Mouse (Mus musculus) activated CD4-positive, CD25-positive, alpha-beta regulatory T cell, adult 9 weeks (primary cell): ENCODE data around the gene Olfr1555-ps1. TPM values are rescaled to one million over a fixed set of nuclear protein-coding genes. Genes with fewer than 3 reads are reported as not detected.

Experiments
- polyA plus RNA-seq: library from polyadenylated mRNA; unstranded; fragments of 100-300 nt; shearing (Covaris generic); gene quantifications from one replicate; pipeline ENCODE4 v1.2.1, GENCODE M21; 2017

The Olfr1555-ps1 gene
- 0.22 TPM for polyA plus RNA-seq

GRCm38 (mm10) chr19:12170062-12170599 lies at the start of gene Olfr1555-ps1:
Gene Olfr1555-ps1, minus strand, starts transcription at chr19:12170112.

DNA sequence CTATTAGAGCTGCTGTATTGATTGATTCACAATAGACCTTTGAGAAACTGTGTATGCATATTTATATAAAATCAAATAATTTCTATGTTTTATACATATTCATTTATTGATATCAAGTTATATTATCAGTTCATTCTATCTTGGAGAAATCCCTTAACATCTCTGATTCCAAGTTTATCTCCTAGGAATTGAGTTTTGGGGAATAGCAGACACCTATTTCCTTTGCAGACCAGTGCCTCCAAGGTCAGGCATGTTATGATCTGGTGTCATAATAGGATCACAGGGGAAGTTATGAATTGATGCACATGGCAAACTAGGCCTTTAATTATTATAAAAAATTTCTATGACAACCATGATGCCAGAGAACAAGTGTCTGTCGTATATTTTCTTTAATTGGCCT lies 30.4 kb upstream of the Olfr1555-ps1 start, which contains the start of gene Olfr1431:
Olfr1431 (plus strand) TSS at position 301 of the 400 bp plus-strand sequence.

GRCm38 (mm10) chr19:12123103-12123502 lies 46.8 kb downstream of the Olfr1555-ps1 start, which contains the start of gene Olfr76:
Gene Olfr76, minus strand, starts transcription at chr19:12123203.

DNA sequence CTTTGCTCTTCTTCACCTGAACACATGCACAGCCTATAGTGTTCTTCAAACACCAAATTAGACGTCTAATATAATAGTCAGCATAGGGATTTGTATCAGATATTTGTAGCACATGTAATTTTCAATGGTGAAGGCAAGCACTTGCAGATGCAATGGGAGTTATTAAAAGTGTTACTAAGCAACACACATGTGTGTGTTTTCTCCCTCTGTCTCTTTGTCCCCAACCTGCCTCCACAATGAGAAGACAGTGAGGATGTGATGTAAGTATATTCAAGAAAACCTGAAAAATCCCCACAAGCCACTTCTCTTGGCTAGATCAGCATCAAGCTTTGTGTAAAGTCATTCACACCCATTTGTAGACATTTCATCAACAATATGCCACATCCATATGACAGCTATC lies 54.1 kb downstream of the Olfr1555-ps1 start, which contains the start of gene Olfr1428:
Olfr1428 (minus strand) TSS at position 101 of the 400 bp plus-strand sequence.

Other genes with a start within 250 kb of the Olfr1555-ps1 start
- 3.2 TPM for gene Osbp, start 204.2 kb downstream of the Olfr1555-ps1 start, polyA plus RNA-seq
- gene Olfr1423, start 128.8 kb downstream of the Olfr1555-ps1 start, polyA plus RNA-seq = 0.05 TPM
- gene Olfr1424, start 107.4 kb downstream of the Olfr1555-ps1 start, polyA plus RNA-seq = not detected
- gene Olfr1425, start 92.4 kb downstream of the Olfr1555-ps1 start, polyA plus RNA-seq = not detected
- not detected for gene Olfr1426, start 78.1 kb downstream of the Olfr1555-ps1 start, polyA plus RNA-seq
- not detected for gene Olfr1427, start 66.8 kb downstream of the Olfr1555-ps1 start, polyA plus RNA-seq
- gene Olfr1428, start 54.2 kb downstream of the Olfr1555-ps1 start, polyA plus RNA-seq = not detected
- gene Olfr76, start 46.9 kb downstream of the Olfr1555-ps1 start, polyA plus RNA-seq = not detected
- not detected for gene Olfr1431, start 30.5 kb upstream of the Olfr1555-ps1 start, polyA plus RNA-seq
- gene Olfr1432, start 62.5 kb upstream of the Olfr1555-ps1 start, polyA plus RNA-seq = not detected
- gene Olfr262, start 71.5 kb upstream of the Olfr1555-ps1 start, polyA plus RNA-seq = not detected
- gene Olfr235, start 90.9 kb upstream of the Olfr1555-ps1 start, polyA plus RNA-seq = not detected
- gene Olfr1434, start 109.7 kb upstream of the Olfr1555-ps1 start, polyA plus RNA-seq = not detected
- gene Olfr1436, start 129.0 kb upstream of the Olfr1555-ps1 start, polyA plus RNA-seq = not detected
- gene Olfr1437, start 155.0 kb upstream of the Olfr1555-ps1 start, polyA plus RNA-seq = not detected
- gene Olfr1438-ps1, start 165.8 kb upstream of the Olfr1555-ps1 start, polyA plus RNA-seq = not detected
- not detected for gene Olfr1440, start 217.2 kb upstream of the Olfr1555-ps1 start, polyA plus RNA-seq
- not detected for gene Olfr1441, start 247.3 kb upstream of the Olfr1555-ps1 start, polyA plus RNA-seq